In genomic region chr19:59715086-59715485, GRCm38 (mm10) we compare ENCODE assay signal across 16 mouse cellular contexts.
"Had no signal": no experiment of that assay in that cellular context is flagged by ENCODE, and none has a peak within 500 bp of the region (broad histone marks: within the 10 kb centered on the region; RNA-seq: fewer than 3 reads in every experiment).

No protein-coding gene starts in this region.

- H3K9ac ChIP-seq: neural tube, embryonic 13.5 days; neural tube, embryonic 15.5 days; stomach, embryonic 15.5 days had no signal

- H3K4me3 ChIP-seq: neural tube, embryonic 13.5 days; neural tube, embryonic 15.5 days; stomach, embryonic 15.5 days had no signal

- H3K27me3 ChIP-seq: stomach, embryonic 15.5 days had no signal

- H3K4me1 ChIP-seq: stomach, embryonic 15.5 days had no signal

- H3K4me2 ChIP-seq: neural tube, embryonic 13.5 days; neural tube, embryonic 15.5 days; stomach, embryonic 15.5 days had no signal

- H3K9me3 ChIP-seq: neural tube, embryonic 13.5 days; neural tube, embryonic 15.5 days; stomach, embryonic 15.5 days had no signal

- H3K27ac ChIP-seq: neural tube, embryonic 13.5 days; neural tube, embryonic 15.5 days; stomach, embryonic 15.5 days; stomach, postnatal 0 days had no signal

- H3K36me3 ChIP-seq: neural tube, embryonic 13.5 days; neural tube, embryonic 15.5 days; stomach, embryonic 15.5 days had no signal

- DNase-seq: retina, postnatal 1 day; right cerebral cortex, adult 18-20 months; right cerebral cortex, postnatal 14 days; right cerebral cortex, postnatal 25 days; right cerebral cortex, postnatal 4 days; spleen, adult 18-20 months; thymus, adult 18-20 months; thymus, adult 2 months; thymus, postnatal 14 days; thymus, postnatal 25 days; thymus, postnatal 36 days; thymus, postnatal 4 days had no signal
